Mouse (Mus musculus): ENCODE data around the gene Bglap2. TPM values are rescaled to one million over a fixed set of nuclear protein-coding genes. Genes with fewer than 3 reads are reported as not detected.
"Not testable (repeated sequence)": the region's sequence is repeated elsewhere in the genome, so short reads cannot be mapped to it uniquely, and the experiment has no call there.

Bglap2 gene
- polyA plus RNA-seq, 1 experiment from 2014 or later = not detected

DNA sequence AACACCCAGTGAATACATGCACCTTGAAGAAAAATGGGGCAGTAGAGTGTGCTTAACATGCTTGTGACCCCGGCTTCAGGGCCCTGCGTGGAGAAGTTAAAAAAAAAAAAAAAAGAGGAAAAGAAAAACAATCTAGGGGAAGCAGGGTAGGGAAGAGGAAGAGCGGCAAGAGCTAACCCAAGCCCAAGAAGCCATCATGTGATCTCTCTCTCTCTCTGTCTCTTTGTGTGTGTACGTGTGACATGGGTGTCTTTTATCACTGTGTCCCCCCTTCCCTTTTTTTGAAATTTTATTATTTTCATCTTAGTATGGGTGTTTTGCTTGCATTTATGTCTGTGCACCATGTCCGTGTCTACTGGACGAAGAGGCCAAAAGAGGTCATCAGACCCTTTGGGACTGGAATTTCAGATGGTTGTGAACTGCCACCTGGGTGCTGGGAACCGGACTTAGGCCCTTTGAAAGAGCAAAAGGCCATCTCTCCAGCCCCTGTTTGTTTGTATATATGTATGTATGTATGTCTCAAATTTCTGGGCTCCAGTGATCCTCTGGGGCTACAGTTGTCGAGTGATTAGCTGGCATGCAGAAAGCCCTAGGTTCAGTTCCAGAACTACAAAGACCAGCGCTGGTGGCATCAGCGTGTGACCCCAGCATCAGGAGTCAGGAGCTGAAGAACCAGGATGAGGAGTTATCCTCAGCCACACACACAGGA lies 25.2 kb upstream of the Bglap2 start:
- H3K4me2 ChIP-seq (ENCODE audit: low read length) = no peak overlapping the region
- no peak overlapping the region for H3K4me3 ChIP-seq (ENCODE audit: low read depth, low read length)
- no peaks in the 10 kb centered on the region for H3K9me3 ChIP-seq (ENCODE audit: control insufficient read depth, low read length)
- ATAC-seq (replicated peaks; ENCODE audit: low FRiP score, low TSS enrichment, low read depth) = no peak
- WGBS = 95% methylated on average over 10 of the region's 10 CpGs
- DNase-seq (ENCODE audit: low spot score) = no peak
- H3K4me1 ChIP-seq (replicated peaks; ENCODE audit: control insufficient read depth, insufficient read depth, low read length) = peaks cover 10% of the 10 kb centered on the region
- peaks cover 22% of the 10 kb centered on the region for H3K36me3 ChIP-seq (ENCODE audit: control insufficient read depth, insufficient read depth, low read length)
- H3K27ac ChIP-seq (ENCODE audit: low read depth) = no peak overlapping the region
- H3K27me3 ChIP-seq (replicated peaks; ENCODE audit: control insufficient read depth, insufficient read depth, low read length) = no peaks in the 10 kb centered on the region
- no peak overlapping the region for H3K9ac ChIP-seq (ENCODE audit: low read length)

DNA sequence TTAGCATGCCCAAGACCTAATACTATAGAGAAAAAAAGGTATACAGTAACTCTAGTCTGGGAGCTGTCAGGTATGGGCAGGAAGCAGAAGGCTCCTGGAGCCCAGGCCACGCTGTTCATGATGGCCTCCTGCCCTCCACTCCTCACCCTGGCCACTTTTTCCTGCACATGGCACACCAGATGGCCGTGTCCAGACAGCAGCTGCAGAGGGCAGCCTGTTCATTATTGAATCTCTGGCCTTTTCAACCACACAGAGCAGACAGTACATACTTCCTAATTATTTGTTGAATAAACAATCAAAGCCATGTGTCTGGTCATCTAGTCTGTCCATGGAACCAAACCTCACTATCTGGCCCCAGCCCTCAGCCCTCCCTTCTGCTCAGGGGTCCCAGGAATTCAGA lies 20.2 kb upstream of the Bglap2 start:
- no peak for ATAC-seq (replicated peaks; ENCODE audit: low FRiP score, low TSS enrichment, low read depth)
- Histone ChIP-seq H3K9me3 (ENCODE audit: control insufficient read depth, low read length) (no peaks in the 10 kb centered on the region), H3K4me3 (ENCODE audit: low read depth, low read length) (no peak overlapping the region), H3K36me3 (ENCODE audit: control insufficient read depth, insufficient read depth, low read length) (peaks cover 40% of the 10 kb centered on the region), H3K4me1 (replicated peaks; ENCODE audit: control insufficient read depth, insufficient read depth, low read length) (no peaks in the 10 kb centered on the region), H3K4me2 (ENCODE audit: low read length) (no peak overlapping the region), H3K27me3 (replicated peaks; ENCODE audit: control insufficient read depth, insufficient read depth, low read length) (no peaks in the 10 kb centered on the region), H3K9ac (ENCODE audit: low read length) (no peak overlapping the region), H3K27ac (ENCODE audit: low read depth) (no peak overlapping the region)
- DNase-seq (ENCODE audit: low spot score) = no peak
- WGBS = 77% methylated on average over 2 of the region's 2 CpGs

- Histone ChIP-seq H3K27me3 (replicated peaks; ENCODE audit: control insufficient read depth, insufficient read depth, low read length) (no peaks in the 10 kb centered on the region), H3K36me3 (ENCODE audit: control insufficient read depth, insufficient read depth, low read length) (peaks cover 30% of the 10 kb centered on the region), H3K4me2 (ENCODE audit: low read length) (no peak overlapping the region), H3K9ac (ENCODE audit: low read length) (no peak overlapping the region), H3K4me3 (ENCODE audit: low read depth, low read length) (no peak overlapping the region), H3K4me1 (replicated peaks; ENCODE audit: control insufficient read depth, insufficient read depth, low read length) (no peaks in the 10 kb centered on the region), H3K9me3 (ENCODE audit: control insufficient read depth, low read length) (no peaks in the 10 kb centered on the region), H3K27ac (ENCODE audit: low read depth) (no peak overlapping the region)
- DNase-seq (ENCODE audit: low spot score) (no peak), ATAC-seq (replicated peaks; ENCODE audit: low FRiP score, low TSS enrichment, low read depth) (no peak)
- 93% methylated on average over 8 of the region's 8 CpGs for WGBS
Observed at GRCm38 (mm10) chr3:88395742-88396141, 17.2 kb upstream of the Bglap2 start.

- ATAC-seq (replicated peaks; ENCODE audit: low FRiP score, low TSS enrichment, low read depth) (no peak), DNase-seq (ENCODE audit: low spot score) (no peak)
- Histone ChIP-seq H3K27me3 (replicated peaks; ENCODE audit: control insufficient read depth, insufficient read depth, low read length) (no peaks in the 10 kb centered on the region), H3K4me2 (ENCODE audit: low read length) (no peak overlapping the region), H3K9me3 (ENCODE audit: control insufficient read depth, low read length) (no peaks in the 10 kb centered on the region), H3K9ac (ENCODE audit: low read length) (no peak overlapping the region), H3K36me3 (ENCODE audit: control insufficient read depth, insufficient read depth, low read length) (peaks cover 30% of the 10 kb centered on the region), H3K4me1 (replicated peaks; ENCODE audit: control insufficient read depth, insufficient read depth, low read length) (no peaks in the 10 kb centered on the region), H3K4me3 (ENCODE audit: low read depth, low read length) (no peak overlapping the region), H3K27ac (ENCODE audit: low read depth) (no peak overlapping the region)
- 94% methylated on average over 6 of the region's 6 CpGs for WGBS
Observed at GRCm38 (mm10) chr3:88395288-88395687, 16.8 kb upstream of the Bglap2 start.

DNA sequence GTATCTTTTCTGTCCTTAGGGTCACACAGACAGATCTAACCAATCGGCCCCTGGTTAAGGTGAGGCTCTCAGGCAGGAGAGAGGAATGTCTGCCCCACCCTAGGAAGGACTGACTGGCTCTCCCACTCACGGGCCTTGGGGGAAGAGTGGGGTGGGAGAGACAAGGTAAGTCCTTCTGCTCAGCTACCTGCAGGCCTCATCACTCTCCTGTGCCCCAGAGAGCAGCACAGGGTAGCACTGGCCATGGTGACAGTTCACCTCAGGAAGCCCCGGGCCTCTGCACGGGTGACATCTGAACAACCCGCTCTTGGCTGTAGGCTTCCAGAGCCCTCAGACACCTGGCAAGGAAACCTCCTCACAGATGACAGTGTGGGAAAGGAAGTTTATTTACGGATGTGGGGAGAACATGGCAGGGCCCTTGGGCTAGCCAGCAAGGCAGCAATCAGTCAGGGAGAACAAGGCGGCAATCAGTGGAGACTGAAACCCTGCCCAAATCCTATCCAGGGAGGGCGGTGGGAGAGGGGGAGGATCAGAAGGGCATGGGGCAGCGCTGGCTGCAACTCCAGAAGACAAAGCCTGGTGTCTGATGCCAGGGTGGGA lies 15.4 kb upstream of the Bglap2 start:
- Histone ChIP-seq H3K9ac (ENCODE audit: low read length) (no peak overlapping the region), H3K27ac (ENCODE audit: low read depth) (no peak overlapping the region), H3K9me3 (ENCODE audit: control insufficient read depth, low read length) (no peaks in the 10 kb centered on the region), H3K4me3 (ENCODE audit: low read depth, low read length) (no peak overlapping the region), H3K36me3 (ENCODE audit: control insufficient read depth, insufficient read depth, low read length) (peaks cover 25% of the 10 kb centered on the region), H3K4me1 (replicated peaks; ENCODE audit: control insufficient read depth, insufficient read depth, low read length) (no peaks in the 10 kb centered on the region), H3K27me3 (replicated peaks; ENCODE audit: control insufficient read depth, insufficient read depth, low read length) (no peaks in the 10 kb centered on the region), H3K4me2 (ENCODE audit: low read length) (no peak overlapping the region)
- ATAC-seq (replicated peaks; ENCODE audit: low FRiP score, low TSS enrichment, low read depth) (no peak), DNase-seq (ENCODE audit: low spot score) (no peak)
- 91% methylated on average over 9 of the region's 9 CpGs for WGBS

- no peak within 1 kb of the TSS for H3K27ac ChIP-seq (ENCODE audit: low read depth)
- DNase-seq (ENCODE audit: low spot score) (peak; percentile 23), ATAC-seq (replicated peaks; ENCODE audit: low FRiP score, low TSS enrichment, low read depth) (no peak)
- no peaks in the 10 kb centered on the region for H3K36me3 ChIP-seq (ENCODE audit: control insufficient read depth, insufficient read depth, low read length)
- no peak within 1 kb of the TSS for H3K4me3 ChIP-seq (ENCODE audit: low read depth, low read length)
- H3K4me2 ChIP-seq (ENCODE audit: low read length) = no peak within 1 kb of the TSS
- no peaks in the 10 kb centered on the region for H3K27me3 ChIP-seq (replicated peaks; ENCODE audit: control insufficient read depth, insufficient read depth, low read length)
- no peak within 1 kb of the TSS for H3K9ac ChIP-seq (ENCODE audit: low read length)
- 76% methylated on average over 5 of the region's 5 CpGs for WGBS
- H3K9me3 ChIP-seq (ENCODE audit: control insufficient read depth, low read length) = no peaks in the 10 kb centered on the region
- no peaks in the 10 kb centered on the region for H3K4me1 ChIP-seq (replicated peaks; ENCODE audit: control insufficient read depth, insufficient read depth, low read length)
Observed at GRCm38 (mm10) chr3:88384364-88384763, 5.9 kb upstream of the Bglap2 start, which contains the start of gene Bglap. Bglap (minus strand) TSS chr3:88384464.

DNA sequence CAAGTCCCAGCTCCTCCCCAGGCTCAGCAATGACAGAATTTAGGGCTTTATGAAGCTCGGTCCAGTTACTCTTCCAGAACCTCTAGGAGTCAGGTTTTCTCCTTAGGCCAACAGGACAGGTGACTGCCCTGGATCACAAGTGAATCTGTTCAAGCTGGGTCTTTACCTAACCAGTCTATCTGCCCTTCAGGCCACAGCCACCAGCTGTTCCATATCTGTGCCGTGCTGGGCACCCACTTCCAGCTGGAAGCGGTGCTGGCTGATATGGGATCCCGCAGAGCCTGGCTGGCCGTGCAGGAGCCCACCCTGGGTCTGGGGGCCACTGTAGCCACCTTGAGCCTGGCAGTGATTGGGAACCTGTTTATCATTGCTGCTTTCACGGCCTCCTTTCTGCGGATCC lies 3.9 kb upstream of the Bglap2 start:
- not testable (repeated sequence) for H3K27me3 ChIP-seq (replicated peaks; ENCODE audit: control insufficient read depth, insufficient read depth, low read length); H3K4me2 ChIP-seq (ENCODE audit: low read length); H3K9me3 ChIP-seq (ENCODE audit: control insufficient read depth, low read length); H3K9ac ChIP-seq (ENCODE audit: low read length); ATAC-seq (replicated peaks; ENCODE audit: low FRiP score, low TSS enrichment, low read depth); H3K4me3 ChIP-seq (ENCODE audit: low read depth, low read length); H3K4me1 ChIP-seq (replicated peaks; ENCODE audit: control insufficient read depth, insufficient read depth, low read length); H3K27ac ChIP-seq (ENCODE audit: low read depth); H3K36me3 ChIP-seq (ENCODE audit: control insufficient read depth, insufficient read depth, low read length)
- DNase-seq (ENCODE audit: low spot score) = peak; percentile 12
- WGBS = 0% methylated on average over 1 of the region's 7 CpGs

GRCm38 (mm10) chr3:88381389-88382315 lies 3.2 kb upstream of the Bglap2 start:
- H3K27me3 ChIP-seq (replicated peaks; ENCODE audit: control insufficient read depth, insufficient read depth, low read length); H3K9me3 ChIP-seq (ENCODE audit: control insufficient read depth, low read length); H3K36me3 ChIP-seq (ENCODE audit: control insufficient read depth, insufficient read depth, low read length); H3K27ac ChIP-seq (ENCODE audit: low read depth); H3K4me1 ChIP-seq (replicated peaks; ENCODE audit: control insufficient read depth, insufficient read depth, low read length); H3K9ac ChIP-seq (ENCODE audit: low read length): not testable (repeated sequence)
- peak overlapping the region; percentile 8; the same call in 1 of the 2 replicates for H3K4me3 ChIP-seq (ENCODE audit: low read depth, low read length)
- ATAC-seq (replicated peaks; ENCODE audit: low FRiP score, low TSS enrichment, low read depth) (peak; percentile 83), DNase-seq (ENCODE audit: low spot score) (peak; percentile 67)
- 10% methylated on average over 16 of the region's 22 CpGs for WGBS
- H3K4me2 ChIP-seq (ENCODE audit: low read length) = peak overlapping the region; percentile 41

Data from intestine, embryonic 14.5 days (tissue).